Mouse (Mus musculus): Measurements from ENCODE around the gene Gimap7. TPM values are rescaled to one million over a fixed set of nuclear protein-coding genes. Genes with fewer than 3 reads are reported as not detected.

Gene Gimap7
- 0.23 TPM in 1 of 2 replicates, not detected in the other for polyA plus RNA-seq (2015; fragmentation: Nextera tagmentation; extraction: Ambion mirVana)

DNA sequence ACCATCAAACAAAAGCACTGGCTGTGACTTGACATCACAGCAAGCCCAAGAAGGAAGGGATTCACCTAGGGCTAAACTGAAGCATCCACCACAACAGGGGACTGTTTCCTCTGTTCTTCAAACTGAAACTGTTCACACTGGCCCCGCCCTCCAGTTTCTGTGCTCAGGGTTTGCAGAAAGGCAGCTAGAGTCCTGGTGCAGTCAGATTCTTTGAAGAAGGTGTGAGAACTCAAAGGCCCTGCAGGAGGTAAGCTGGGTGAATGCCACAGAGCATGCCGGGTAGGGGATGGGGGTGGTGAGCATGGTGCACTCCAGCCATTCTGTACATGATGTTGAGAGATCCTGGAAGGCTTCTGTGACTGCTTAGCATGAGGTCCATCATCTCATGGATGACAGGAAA, at the start of gene Gimap7, which contains the start of gene Gm28053:
Gene Gimap7, plus strand, starts transcription at position 167 of the 400 bp plus-strand sequence.
Gene Gm28053, plus strand, starts transcription at position 153 of the 400 bp plus-strand sequence.
- Histone ChIP-seq H3K4me1 (no peaks in the 10 kb centered on the region), H3K36me3 (no peaks in the 10 kb centered on the region), H3K9me3 (no peaks in the 10 kb centered on the region), H3K27ac (no peak within 1 kb of the TSS), H3K9ac (no peak within 1 kb of the TSS), H3K4me2 (no peak within 1 kb of the TSS), H3K27me3 (replicated peaks) (no peaks in the 10 kb centered on the region), H3K4me3 (replicated peaks) (no peak within 1 kb of the TSS)
- no peak for ATAC-seq (ENCODE audit: insufficient read depth, low FRiP score, low read depth)
- 48% methylated on average over 2 of the region's 2 CpGs for WGBS

DNA sequence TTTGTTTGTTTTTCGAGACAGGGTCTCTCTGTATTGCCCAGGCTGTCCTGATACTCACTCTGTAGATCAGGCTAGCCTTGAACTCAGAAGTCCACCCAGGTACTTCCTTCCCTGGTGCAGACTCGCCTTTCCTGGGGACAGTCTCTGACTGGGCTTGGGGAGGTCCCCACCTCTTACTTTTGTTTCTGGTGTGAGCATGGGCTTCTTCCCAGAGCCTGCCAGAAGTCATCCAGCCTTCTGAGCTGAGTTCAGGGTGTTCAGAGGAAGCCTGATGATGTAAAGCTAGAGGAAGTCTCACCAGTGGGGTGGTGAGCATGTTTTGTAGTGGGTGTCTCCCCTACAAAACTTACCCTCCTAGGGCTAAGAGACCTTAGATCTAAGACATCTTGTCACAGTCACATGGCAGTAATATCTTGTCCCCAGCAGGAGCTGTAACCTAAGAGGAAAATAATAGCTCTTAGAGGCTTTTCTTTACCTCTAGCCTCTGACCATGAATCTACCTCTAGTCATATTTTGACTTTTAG, 48.9 kb upstream of the Gimap7 start:
- no peak overlapping the region for H3K4me2 ChIP-seq
- no peak overlapping the region for H3K4me3 ChIP-seq (replicated peaks)
- ATAC-seq (ENCODE audit: insufficient read depth, low FRiP score, low read depth): no peak
- H3K27me3 ChIP-seq (replicated peaks): no peaks in the 10 kb centered on the region
- H3K9me3 ChIP-seq: no peaks in the 10 kb centered on the region
- H3K36me3 ChIP-seq: no peaks in the 10 kb centered on the region
- H3K27ac ChIP-seq: no peak overlapping the region
- H3K4me1 ChIP-seq: no peaks in the 10 kb centered on the region
- H3K9ac ChIP-seq: no peak overlapping the region
- 70% methylated on average over 2 of the region's 2 CpGs for WGBS

DNA sequence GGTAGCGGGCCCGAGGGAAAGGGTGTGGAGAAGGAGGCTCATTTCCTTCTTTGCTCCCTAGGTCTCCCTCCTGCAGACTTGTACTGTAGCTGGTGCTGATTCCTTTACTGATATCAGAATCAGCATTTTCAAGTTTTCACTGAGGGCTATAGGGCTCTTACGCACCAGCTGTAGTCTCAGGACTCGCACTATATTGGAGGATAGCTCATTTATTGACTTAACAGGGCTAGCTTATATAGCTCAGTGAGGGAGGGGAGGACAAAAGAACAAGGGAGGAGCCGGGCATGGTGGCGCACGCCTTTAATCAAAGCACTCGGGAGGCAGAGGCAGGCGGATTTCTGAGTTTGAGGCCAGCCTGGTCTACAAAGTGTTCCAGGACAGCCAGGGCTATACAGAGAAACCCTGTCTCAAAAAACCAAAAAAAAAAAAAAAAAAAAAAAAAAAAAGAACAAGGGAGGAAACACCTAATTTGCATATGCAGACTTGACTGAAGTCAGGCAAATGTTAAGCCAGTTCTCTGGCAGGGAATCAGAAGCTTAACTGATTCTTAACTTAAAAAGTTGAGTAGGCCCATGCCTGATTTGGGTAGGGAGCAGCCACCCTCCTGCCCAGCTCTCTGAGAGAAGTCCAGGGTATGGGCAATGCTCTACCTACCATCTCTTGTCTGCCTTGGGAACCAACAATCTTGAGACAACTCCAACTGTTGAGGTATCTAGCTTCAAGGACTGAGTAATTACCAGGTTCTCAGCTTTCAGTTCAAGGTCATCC, 43.9 kb upstream of the Gimap7 start:
- H3K4me3 ChIP-seq (replicated peaks): no peak overlapping the region
- no peak overlapping the region for H3K4me2 ChIP-seq
- H3K27ac ChIP-seq: no peak overlapping the region
- H3K9ac ChIP-seq: no peak overlapping the region
- no peaks in the 10 kb centered on the region for H3K36me3 ChIP-seq
- H3K4me1 ChIP-seq: no peaks in the 10 kb centered on the region
- 95% methylated on average over 9 of the region's 9 CpGs for WGBS
- no peaks in the 10 kb centered on the region for H3K9me3 ChIP-seq
- H3K27me3 ChIP-seq (replicated peaks): no peaks in the 10 kb centered on the region
- ATAC-seq (ENCODE audit: insufficient read depth, low FRiP score, low read depth): no peak

DNA sequence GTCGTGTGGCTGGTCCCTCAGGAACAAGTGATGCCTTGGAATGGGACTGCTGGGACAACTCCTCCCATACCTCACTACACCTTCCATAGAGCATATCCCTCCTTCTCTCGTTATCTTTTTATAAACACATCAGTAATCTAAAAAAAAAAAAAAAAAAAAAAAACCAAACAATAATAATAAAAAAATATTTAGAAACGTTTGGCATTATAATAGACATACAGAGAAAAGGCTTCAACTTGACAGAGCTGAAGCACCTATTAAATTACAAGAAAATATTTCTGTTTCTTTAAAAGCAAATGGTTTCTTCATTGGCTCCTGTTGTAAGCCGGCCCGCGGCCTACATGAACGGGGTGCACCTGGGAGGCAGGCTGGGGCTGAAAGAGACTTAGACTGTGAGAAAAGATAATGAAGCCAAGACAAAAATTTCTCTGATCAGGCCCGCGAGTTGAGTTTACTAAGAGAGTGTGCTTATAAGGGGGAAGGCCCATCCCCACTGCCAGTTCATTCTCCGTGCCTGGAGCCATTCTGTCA, 43.0 kb upstream of the Gimap7 start:
- Histone ChIP-seq H3K27me3 (replicated peaks) (no peaks in the 10 kb centered on the region), H3K4me2 (peak overlapping the region; percentile 50), H3K9ac (no peak overlapping the region), H3K9me3 (no peaks in the 10 kb centered on the region), H3K4me1 (no peaks in the 10 kb centered on the region), H3K36me3 (no peaks in the 10 kb centered on the region), H3K4me3 (replicated peaks) (peak overlapping the region; percentile 29), H3K27ac (no peak overlapping the region)
- 39% methylated on average over 10 of the region's 10 CpGs for WGBS
- no peak for ATAC-seq (ENCODE audit: insufficient read depth, low FRiP score, low read depth)

- Histone ChIP-seq H3K9ac (no peak within 1 kb of the TSS), H3K27ac (no peak within 1 kb of the TSS), H3K4me2 (peak within 1 kb of the TSS; percentile 50), H3K4me1 (no peaks in the 10 kb centered on the region), H3K4me3 (replicated peaks) (peak within 1 kb of the TSS; percentile 29), H3K36me3 (no peaks in the 10 kb centered on the region), H3K9me3 (no peaks in the 10 kb centered on the region), H3K27me3 (replicated peaks) (no peaks in the 10 kb centered on the region)
- ATAC-seq (ENCODE audit: insufficient read depth, low FRiP score, low read depth): no peak
- WGBS: 24% methylated on average over 13 of the region's 13 CpGs
Measured at GRCm38 (mm10) chr6:48675931-48676859, 42.2 kb upstream of the Gimap7 start, which contains the start of gene Gimap9. TSS of gene Gimap9 (plus strand) at chr6:48676129.

DNA sequence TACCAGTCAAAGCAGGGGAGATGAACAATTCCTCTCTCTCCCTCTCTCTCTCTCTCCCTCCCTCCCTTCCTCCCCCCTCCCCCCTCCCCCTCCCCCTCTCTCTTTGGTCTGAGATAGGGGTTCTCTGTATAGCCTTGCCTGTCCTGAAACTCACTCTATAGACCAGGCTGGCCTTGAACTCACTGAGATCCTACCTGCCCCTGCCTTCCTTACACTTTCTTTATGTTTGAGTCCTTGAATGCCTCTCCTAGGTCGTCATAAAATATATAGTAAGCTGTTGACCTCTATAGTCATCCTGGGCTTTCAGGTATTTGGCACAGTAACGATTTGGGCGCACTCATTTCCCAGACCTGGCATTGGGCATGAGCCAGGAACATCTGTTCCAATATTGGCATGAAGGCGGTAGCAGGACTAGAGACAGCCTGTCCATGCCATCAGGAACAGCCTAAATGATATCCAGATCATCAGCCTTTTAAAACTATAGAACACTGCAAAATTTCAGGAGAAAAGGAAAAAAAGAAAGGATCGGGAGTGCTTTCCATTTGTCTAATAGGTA, 41.5 kb upstream of the Gimap7 start:
- H3K4me2 ChIP-seq: no peak overlapping the region; the same call in 1 of the 2 replicates
- no peak for ATAC-seq (ENCODE audit: insufficient read depth, low FRiP score, low read depth)
- H3K4me3 ChIP-seq (replicated peaks): no peak overlapping the region
- no peak overlapping the region for H3K9ac ChIP-seq
- no peaks in the 10 kb centered on the region for H3K4me1 ChIP-seq
- no peaks in the 10 kb centered on the region for H3K27me3 ChIP-seq (replicated peaks)
- H3K36me3 ChIP-seq: no peaks in the 10 kb centered on the region
- no peaks in the 10 kb centered on the region for H3K9me3 ChIP-seq
- 81% methylated on average over 5 of the region's 5 CpGs for WGBS
- H3K27ac ChIP-seq: no peak overlapping the region

DNA sequence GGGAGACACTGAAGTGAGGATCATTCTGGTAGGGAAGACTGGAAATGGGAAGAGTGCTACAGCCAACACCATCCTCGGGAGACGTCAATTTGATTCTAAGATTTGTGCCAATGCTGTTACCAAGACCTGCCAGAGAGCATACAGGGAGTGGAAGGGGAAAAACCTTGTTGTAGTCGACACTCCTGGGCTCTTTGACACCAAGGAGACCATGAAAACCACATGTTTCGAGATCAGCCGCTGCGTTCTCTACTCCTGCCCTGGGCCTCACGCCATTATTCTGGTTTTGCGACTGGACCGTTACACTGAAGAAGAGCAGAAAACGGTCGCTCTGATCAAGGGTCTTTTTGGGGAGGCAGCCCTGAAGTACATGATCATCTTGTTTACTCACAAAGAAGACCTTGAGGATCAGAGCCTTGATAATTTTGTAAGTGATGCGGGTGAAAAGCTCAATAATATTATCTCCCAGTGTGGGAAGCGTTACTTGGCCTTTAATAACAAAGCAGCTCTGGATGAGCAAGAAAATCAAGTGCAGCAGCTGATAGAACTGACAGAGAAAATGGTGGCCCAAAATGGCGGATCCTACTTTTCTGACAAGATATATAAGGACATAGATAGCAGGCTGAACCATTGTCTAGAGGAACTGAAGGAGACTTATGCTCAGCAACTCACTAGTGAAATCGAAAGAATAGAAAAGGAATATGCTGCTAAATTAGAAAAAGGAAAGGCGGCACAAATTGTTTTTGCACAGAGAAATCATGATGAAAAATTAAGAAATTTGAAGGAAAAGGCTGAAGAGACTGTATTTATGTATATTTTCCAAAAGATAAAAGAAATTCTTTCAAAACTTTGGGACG, 40.7 kb upstream of the Gimap7 start:
- ATAC-seq (ENCODE audit: insufficient read depth, low FRiP score, low read depth): no peak
- WGBS: 91% methylated on average over 17 of the region's 17 CpGs
- H3K4me1 ChIP-seq: no peaks in the 10 kb centered on the region

GRCm38 (mm10) chr6:48678391-48678790, 40.0 kb upstream of the Gimap7 start:
- no peak for ATAC-seq (ENCODE audit: insufficient read depth, low FRiP score, low read depth)
- Histone ChIP-seq H3K27ac (no peak overlapping the region), H3K9ac (no peak overlapping the region), H3K36me3 (no peaks in the 10 kb centered on the region), H3K4me1 (no peaks in the 10 kb centered on the region), H3K4me2 (no peak overlapping the region), H3K9me3 (no peaks in the 10 kb centered on the region), H3K27me3 (replicated peaks) (no peaks in the 10 kb centered on the region), H3K4me3 (replicated peaks) (no peak overlapping the region)
- 51% methylated on average over 4 of the region's 4 CpGs for WGBS

More for the DNA sequence above, 40.7 kb upstream of the Gimap7 start:
- no peak overlapping the region for H3K4me2 ChIP-seq
- H3K27me3 ChIP-seq (replicated peaks): no peaks in the 10 kb centered on the region
- H3K9me3 ChIP-seq: no peaks in the 10 kb centered on the region
- no peak overlapping the region for H3K4me3 ChIP-seq (replicated peaks)
- no peak overlapping the region for H3K9ac ChIP-seq
- H3K27ac ChIP-seq: no peak overlapping the region
- H3K36me3 ChIP-seq: no peaks in the 10 kb centered on the region

GRCm38 (mm10) chr6:48679701-48680100, 38.7 kb upstream of the Gimap7 start:
- H3K4me2 ChIP-seq: no peak overlapping the region
- no peak overlapping the region for H3K4me3 ChIP-seq (replicated peaks)
- WGBS: 77% methylated on average over 6 of the region's 6 CpGs
- no peak for ATAC-seq (ENCODE audit: insufficient read depth, low FRiP score, low read depth)
- H3K27ac ChIP-seq: no peak overlapping the region
- H3K4me1 ChIP-seq: no peaks in the 10 kb centered on the region
- H3K9me3 ChIP-seq: no peaks in the 10 kb centered on the region
- H3K36me3 ChIP-seq: no peaks in the 10 kb centered on the region
- H3K27me3 ChIP-seq (replicated peaks): no peaks in the 10 kb centered on the region
- H3K9ac ChIP-seq: no peak overlapping the region

DNA sequence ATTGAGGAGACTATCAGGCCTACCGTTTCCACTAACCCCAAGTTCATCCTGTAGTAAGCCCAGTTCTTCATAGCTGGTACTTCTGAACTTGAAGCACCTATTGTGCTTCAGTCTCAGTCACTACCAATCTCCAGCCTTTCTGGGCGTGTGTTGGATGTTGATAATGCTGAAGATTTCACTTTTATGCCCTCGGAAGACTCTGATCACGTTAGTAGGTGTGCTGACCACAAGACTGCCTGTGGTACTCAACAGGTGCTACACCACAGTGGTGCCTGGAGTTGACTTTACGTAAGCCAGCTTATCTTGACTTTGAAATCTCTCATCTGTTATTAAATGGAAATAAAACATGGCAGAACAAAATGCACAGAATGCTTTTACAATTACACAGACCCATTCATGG, 38.0 kb upstream of the Gimap7 start:
- no peak overlapping the region for H3K4me3 ChIP-seq (replicated peaks)
- H3K27ac ChIP-seq: no peak overlapping the region
- no peaks in the 10 kb centered on the region for H3K4me1 ChIP-seq
- WGBS: 72% methylated on average over 5 of the region's 5 CpGs
- no peak overlapping the region for H3K4me2 ChIP-seq
- H3K9me3 ChIP-seq: no peaks in the 10 kb centered on the region
- H3K36me3 ChIP-seq: no peaks in the 10 kb centered on the region
- H3K9ac ChIP-seq: no peak overlapping the region
- no peaks in the 10 kb centered on the region for H3K27me3 ChIP-seq (replicated peaks)
- no peak for ATAC-seq (ENCODE audit: insufficient read depth, low FRiP score, low read depth)
